Mouse (Mus musculus): ENCODE measurements at regions not wholly inside any gene's neighbourhood (a gene's known extent, or its start where the extent isn't known, plus 50 kb on each side); places are given as distances from the start of the nearest gene placed in this dataset.

DNA sequence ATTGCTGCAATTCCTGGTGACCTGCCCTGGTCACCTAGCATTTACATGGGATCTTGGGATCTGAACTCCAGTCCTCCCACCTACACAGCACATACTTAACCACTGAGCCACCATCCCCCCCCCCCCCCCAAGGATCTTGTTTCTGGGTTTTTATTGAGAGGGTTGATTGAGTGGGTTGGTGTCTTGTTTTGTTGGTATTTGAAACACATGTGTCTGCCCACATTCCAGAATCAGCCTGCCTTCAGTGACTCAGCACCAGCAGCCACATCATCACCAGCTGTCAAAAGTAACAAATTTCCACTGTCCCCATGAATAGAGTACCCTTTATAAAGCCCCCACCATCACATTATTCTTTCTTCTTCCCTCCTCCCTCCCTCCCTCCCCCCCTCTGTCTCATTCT is 103.8 kb downstream of the Srek1 start:
- no peak for TF ChIP-seq CTCF (IDR thresholded peaks at IDR 0.05 in 2 of 3, conservative IDR thresholded peaks at IDR 0.05 in 1 of 3; ENCODE audit: control insufficient read depth in 1 of 3, insufficient read depth in 1 of 3, low read depth in 2 of 3, low read length in 3 of 3, poor library complexity in 1 of 3, severe bottlenecking in 1 of 3)
- TF ChIP-seq MAX (IDR thresholded peaks at IDR 0.05; ENCODE audit: low read length) = no peak
- TF ChIP-seq TAL1 (IDR thresholded peaks at IDR 0.05; ENCODE audit: low read length) = no peak
- no peak for TF ChIP-seq GATA1 (IDR thresholded peaks at IDR 0.05; ENCODE audit: low read depth, low read length)
- TF ChIP-seq ELF1 (IDR thresholded peaks at IDR 0.05; ENCODE audit: low read depth, low read length) = no peak
- no peak for TF ChIP-seq POLR2A (IDR thresholded peaks at IDR 0.05; ENCODE audit: control insufficient read depth in 1 of 2, insufficient read depth in 1 of 2, low read depth in 1 of 2, low read length in 2 of 2, poor library complexity in 1 of 2)
